Mouse (Mus musculus) right cerebral cortex, postnatal 25 days (tissue): ENCODE measurements around the gene Gprc5a.
A peak's percentile ranks its signal among the peaks of the same experiment; 100 is the strongest.

Source experiments
- DNase-seq: peaks from one replicate; pipeline ENCODE4 v3.0.0; 2022

Gprc5a gene

DNA sequence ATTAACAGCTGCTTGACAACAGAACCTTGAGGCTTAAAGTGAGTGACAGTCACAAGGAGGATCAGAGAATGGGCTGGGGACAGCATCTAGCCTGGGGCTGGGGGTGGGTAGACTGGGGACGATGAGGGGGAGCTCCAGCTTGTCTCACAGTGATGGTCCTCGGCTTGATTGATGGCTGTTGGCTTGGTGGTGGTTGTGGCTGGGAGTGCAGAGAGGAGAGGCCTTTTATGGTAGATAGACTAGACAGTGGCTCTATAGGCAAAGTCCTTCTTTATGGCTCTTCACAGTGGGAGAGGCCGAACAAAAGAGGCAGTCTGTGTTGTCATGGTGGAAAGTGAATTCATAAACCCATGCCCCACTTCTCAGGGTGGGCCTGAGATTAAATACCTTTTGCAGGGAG lies 10.8 kb downstream of the Gprc5a start:
- no peak for DNase-seq

DNA sequence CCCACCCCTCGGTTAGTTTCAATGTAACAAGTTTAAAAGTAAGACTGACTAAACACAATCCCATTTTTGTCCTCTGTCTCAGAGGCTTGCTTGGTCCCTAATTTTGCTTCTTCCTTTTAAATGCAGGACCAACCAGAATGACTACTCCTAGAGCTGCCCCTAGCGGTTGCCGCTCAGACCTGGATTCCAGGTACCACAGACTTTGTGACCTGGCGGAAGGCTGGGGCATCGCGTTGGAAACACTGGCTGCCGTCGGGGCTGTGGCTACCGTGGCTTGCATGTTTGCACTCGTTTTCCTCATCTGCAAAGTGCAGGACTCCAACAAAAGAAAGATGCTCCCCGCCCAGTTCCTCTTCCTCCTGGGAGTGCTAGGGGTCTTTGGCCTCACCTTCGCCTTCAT lies 13.0 kb downstream of the Gprc5a start:
- DNase-seq = no peak

DNA sequence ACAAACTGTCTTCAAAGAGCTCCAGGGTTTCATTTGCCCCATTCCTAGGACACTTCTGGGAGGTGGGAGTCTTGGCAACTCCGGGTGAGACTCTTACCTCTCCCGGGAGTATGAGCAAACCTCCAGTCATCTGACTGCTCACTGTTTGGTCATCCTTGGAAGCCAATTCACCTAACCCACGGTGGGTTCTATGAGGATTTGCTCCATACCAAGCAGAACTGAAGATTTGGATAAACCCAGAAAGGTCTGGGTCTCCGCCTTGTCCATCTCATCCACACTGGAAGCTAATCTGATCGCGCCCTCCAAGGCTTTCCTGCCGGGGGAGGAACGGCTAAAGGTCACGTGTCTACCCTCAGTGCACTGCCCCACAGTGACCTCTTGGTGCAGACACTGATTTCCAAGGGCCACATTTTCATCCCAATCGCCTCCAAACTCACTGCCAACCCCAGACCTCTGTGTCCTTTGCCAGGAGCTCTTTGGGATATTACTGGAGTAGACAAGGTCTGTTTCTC lies 18.6 kb downstream of the Gprc5a start:
- no peak for DNase-seq

DNA sequence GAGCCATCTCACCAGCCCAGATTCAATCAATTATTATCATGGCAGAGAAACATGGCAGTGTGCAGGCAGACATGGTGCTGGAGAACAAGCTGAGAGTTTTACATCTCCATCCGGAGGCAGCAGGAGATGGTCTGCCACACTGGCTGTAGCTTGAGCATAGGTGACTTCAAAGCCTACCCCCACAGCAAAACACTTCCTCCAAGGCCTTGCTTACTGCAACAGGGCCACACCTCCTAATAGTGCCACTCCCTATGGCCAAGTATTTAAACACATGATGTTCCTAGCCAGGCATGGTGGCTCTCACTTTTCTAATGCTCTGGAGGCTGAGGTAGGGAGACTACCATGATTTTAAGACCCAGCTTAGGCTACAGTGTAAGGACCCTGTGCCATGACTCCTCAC lies 20.3 kb downstream of the Gprc5a start:
- no peak for DNase-seq

DNA sequence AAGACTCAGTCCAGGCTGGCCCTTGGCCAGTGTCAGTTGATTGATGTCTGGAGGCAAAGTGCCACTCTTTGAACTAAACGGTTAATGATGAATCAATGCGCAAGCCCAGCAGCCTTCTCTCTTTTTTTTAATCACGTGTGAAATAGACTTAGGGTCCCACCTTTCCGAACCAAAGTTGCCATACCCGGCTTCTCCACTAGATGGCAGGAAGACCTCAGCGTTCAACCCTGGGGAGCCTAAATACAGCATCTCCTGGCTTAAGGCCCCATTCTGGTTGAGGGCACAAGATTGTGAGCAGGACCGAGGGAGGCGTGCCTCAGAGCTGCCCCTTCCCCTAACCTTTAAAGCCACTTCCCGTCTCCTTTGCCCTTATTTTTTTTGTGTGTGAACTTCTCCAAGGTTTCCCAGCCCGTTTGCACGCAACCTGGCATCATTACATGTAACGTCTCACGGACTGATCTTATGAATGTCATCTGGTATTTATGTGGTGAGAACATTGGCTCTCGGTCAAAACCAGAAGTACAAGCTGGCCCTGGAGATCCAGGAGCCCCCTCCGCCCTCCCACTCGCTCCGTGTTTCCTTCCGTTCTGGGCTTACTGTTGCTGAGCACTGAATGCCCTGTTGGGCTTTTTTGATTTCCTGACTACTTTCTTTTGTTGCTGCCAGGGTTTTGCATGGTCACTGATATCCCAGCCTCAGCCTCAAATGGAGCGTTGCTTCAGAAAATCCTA lies 22.4 kb downstream of the Gprc5a start:
- peak; percentile 80 for DNase-seq

DNA sequence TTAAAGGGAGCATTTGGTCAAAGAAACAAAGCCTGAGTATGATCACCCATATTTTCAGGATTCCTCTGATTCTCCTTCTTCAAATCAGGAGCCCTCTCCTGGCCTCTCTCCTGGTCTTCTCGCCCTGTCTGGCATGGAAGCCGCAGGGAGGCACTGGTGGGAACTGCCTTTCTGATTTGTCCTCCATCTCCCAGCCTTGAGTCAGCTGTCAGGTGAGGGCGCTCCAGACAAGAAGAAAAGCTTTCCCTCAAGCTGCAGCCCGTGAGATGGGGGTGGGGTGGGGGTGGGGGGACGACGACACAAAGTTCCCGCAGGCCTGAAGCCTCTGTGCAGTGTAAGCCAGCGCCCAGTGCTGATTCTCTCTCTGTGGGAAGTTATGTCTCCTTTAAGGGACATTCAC lies 24.3 kb downstream of the Gprc5a start:
- peak; percentile 15 for DNase-seq

DNA sequence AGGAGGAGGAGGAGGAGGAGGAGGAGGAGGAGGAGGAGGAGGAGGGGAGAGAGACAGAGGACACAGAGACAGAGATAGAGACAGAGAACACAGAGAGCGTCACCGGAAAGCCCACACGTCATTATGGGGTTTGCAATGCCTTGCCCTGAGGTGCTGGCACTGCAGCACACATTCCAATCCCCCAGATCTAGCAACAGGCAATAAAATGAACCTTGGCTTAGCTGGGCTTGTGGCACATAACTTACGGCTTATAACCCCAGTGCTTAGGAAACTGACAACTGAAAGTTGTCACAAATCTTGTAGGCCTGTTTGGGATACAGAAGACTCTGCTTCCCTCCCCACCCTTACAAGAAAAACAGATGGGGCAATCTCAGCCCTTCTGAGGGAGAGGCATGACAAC lies 25.2 kb downstream of the Gprc5a start:
- DNase-seq = no peak

DNA sequence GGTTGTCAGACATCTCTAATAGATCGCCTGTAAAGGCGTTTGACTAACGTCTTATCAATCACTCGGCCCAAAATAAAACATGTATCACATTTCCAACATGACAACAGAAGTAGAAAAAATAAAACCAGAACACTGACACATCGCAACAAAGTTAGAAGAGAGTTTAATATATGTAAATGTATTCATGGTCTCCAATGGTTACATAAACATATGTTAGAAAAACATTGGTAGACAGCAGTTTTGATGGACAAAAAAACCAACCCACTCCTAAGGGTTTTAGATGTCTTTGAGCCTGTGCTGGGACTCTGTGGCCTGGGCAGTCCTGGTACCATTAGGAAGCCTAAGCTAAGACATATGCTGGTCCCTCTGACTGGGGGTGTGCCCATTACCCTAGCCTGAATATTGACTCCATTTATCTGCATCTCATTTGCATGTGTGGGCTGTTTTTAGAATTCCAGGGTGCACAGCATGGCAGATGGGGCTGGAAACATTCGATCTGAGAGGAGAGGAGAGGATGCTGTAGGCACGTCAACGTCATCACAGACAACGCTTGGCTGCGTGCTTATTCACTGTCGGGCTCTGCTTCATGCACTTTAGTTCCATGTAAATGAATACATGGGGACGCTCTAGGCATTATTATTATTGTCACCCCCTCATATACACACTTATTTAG lies 27.5 kb downstream of the Gprc5a start:
- peak; percentile 61 for DNase-seq

DNA sequence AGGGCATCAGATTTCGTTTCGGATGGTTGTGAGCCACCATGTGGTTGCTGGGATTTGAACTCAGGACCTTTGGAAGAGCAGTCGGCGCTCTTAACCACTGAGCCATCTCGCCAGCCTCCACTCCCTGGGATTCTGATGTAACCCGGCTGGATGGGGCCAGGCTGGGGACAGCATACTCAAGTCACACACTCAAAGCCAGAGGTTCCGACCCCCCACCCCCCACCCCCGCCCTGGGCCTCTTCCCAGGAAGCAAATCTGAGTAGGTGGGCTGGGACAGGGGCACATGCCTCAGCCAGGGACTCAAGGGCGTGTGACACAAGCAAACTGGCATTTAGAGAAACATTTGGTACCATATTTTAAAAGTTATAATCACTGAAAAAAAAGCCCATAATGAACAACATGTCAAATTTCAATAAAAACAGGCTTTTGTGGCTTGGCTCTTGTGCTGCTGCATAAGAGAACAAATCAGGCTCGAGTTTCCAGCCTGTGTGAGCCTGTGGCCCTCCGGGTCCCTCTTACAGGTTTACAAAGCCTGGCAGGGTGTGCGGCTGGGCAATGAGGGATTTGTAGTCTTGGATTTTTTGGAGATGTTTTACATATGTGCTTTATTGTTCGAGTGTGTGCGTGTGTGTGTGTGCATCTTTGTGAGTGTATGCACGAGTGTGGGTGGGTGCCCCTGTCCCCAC lies 35.5 kb downstream of the Gprc5a start:
- DNase-seq = no peak

DNA sequence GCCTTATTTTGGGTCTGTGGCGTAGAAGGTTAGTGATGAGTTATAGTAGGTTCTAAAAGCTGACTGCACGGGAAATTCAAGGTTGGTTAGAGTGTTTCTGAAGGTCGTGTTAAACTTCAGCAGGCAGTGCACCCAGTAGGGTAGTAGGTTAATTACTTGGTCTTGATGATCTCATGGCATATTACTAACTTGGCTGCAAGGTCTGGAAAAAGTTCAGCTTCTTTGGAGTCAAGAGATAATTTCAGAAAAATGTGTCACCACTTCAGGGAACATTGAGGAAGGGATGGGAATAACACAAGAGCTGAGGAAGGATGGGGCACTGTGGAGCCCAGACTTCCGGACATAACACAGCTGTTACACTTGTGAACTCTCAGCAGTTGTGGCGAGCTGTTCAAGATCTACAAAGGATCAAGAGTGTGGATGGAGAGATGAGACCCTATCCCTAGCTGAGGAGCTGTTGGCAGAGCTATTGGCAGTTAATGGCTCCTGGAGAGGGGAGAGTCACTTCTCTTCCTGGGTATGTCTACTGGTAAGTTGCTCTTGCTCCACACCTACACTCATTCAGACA lies 37.4 kb downstream of the Gprc5a start:
- DNase-seq = no peak

DNA sequence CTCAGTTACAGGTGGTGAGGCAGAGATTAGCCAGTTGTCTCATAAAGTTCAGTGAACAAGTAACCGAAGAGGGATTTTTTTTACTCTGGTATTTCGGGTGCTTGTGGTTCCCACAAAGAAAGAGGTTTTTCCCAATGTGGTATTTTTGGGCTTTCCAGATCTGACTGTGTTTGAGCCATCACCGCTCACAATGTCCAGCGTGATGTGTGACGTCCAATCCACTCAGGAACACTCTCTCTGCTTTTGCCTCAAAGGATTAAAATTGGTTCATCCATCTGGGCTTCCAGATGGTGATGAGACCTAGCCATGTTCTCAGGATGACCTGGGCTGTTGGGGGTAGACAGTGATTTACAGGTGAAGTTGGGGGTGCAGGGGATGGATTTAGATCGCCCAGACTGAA lies 41.6 kb downstream of the Gprc5a start:
- DNase-seq = no peak

DNA sequence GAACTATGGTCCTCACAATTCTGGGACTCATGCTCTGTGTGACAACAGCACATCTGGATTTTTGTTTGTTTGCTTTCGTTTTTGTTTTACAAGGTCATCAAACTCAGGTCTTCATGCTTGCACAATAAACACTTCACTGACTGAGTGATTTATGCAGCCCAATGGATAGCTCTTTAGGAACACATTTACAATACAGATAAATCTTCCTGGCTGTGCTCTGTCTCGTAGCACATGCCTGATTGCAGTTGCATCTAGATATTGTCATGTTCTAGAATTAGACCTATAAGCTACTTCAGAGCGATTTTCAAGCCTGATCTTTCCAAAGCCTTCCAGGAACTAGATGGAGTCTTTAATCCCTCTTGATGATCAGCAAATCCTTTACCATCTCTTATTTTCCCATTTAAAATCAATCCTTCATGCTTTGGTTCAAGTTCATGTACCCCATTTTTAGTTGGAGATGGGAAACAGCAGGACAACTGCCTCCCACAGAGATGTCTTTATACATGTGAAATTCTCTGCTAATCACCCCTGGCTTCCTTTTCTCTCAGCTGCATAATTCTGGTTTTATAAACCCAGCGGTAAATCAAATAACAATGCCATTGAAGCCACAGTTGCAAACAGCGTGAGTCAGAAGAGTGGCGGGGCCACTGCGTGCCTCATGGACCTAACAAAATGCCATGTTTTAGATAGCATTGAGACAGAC lies 47.1 kb downstream of the Gprc5a start:
- no peak for DNase-seq

DNA sequence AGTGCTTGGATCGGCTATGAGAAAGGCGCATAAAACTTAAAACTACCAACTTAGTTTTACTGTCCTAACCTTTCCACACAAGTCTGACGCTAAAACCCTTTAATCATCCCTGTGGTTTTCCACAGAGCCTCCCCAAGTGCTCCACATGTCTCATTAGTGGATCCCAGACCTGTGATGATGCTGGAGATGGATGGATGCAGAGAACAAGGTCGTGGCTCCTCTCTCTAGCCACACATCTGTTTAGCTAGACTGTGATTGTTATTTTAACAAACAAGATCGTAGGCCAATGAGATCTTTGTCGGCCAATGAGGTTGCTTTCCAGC lies 47.6 kb downstream of the Gprc5a start:
- DNase-seq = no peak

DNA sequence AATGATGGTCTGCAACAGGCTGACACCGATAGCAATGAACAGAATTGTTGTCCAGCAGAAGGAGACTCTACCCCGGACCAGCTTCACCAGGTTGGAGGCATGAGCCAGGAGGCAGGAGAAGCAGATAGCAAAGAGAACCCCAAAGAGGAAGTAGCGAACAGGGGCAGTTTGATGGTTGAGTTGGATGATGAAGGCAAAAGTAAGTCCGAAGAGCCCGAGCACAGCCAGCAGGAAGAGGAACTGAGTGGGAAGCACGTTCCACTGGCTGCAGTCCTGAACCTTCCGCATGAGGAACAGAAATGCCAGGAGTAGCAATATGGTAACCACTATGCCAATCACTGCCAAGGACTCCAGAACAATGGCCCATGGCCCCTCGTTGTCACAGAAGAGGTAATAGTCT lies 51.0 kb downstream of the Gprc5a start:
- DNase-seq = no peak

DNA sequence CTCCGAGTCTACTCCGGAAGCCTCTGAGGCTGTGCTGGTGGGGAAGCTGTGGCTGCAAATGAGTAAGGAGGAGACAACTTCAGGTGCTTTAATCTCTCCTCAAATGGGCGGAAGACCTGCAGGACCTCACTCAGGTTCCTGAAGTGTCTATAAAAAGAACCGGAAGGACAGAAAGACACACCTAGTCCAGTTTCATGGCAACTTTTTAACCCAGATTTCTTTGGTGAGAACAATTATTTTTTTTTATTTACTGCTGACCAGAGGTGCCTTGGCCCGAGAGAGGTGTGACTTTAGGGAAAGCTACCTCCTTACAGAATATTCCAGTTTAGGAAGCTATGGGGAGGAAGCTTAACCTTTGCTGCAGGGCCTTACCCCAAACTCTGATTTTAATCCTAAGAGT lies 52.7 kb downstream of the Gprc5a start, which contains the start of gene Gprc5d:
TSS of gene Gprc5d (minus strand) at position 101 of the 400 bp plus-strand sequence.
- no peak for DNase-seq

DNA sequence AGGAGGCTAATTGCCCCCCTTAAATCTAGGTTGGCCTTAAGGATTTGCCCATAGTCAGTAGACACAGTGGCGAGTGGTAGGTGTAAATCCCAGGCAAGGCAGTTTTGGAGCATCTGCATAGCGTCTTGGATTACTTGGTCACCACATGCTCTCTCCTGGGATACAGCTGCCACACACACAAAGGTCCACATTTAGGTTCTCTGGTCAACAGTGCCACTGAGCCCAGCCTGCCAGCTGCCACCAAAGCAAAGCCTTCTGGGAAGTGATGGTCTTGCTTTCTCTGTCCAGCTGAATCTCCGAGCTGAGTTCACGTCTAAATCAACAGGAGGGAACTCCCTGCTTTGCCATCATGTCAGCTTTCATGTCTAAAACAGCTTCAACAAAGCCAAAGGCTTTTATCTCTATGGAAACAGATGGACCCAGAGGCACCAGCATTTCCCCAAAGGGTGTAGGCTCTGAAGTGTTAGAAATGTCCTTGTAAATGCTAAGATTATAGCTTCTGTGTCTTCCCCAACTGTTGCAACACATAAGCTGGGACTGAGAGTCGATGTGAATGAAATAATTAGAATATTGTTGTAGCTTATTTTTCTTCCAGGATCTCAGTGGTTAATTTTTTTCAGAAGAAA lies 59.4 kb downstream of the Gprc5a start:
- no peak for DNase-seq

DNA sequence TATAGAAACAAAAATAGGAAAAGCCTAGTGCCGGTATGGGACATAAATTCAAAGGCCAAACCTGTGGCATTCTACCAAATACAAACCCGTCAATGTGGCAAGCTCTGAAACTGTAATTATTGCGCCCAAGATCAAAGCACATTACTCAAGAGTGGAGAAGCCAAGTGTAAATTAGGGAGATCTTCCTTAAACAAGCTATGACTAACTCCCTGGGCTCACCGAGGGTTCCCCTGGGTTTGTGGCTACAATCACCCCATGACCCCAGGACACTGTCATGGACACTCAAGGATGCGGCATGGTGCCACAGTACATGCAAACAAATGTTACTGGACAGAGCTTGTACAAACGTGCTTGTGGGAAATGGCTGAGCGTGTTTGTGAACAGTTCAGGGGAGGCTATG lies 67.6 kb downstream of the Gprc5a start:
- no peak for DNase-seq

DNA sequence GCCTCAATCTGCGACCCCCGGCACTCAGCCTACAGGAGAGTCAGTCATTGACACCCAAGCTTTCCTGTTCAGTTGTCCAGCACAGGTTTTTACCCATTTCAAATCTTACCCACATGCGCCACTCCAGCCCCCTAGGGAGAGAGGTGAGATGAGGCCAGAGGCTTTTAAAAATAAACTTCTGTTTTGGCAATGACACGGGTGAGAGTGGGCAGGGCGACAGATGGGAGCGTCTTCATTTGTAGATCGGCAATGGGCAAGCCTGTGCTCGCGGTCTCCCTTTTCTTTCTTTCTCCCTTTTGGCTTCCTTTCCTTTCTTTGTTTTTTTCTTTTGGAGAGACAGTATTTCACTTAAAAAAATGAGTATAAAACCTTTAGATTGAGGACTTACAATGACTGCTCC lies 68.0 kb downstream of the Gprc5a start:
- DNase-seq = no peak
